ENCODE assay signal across 8 mouse cellular contexts in genomic region chr13:68605689-68606126, GRCm38 (mm10). TPM values are rescaled to one million over a fixed set of nuclear protein-coding genes. Genes with fewer than 3 reads are reported as not detected.
A peak's percentile ranks its signal among the peaks of the same experiment; 100 is the strongest.
DNase-seq lines count a peak whose midpoint lies in the region; ATAC-seq lines count a peak whose summit lies in the region.

No protein-coding gene starts in this region.

- no peaks in the 10 kb centered on the region for H3K36me3 ChIP-seq in embryonic facial prominence, embryonic 11.5 days (replicated peaks; ENCODE audit: control insufficient read depth, insufficient read depth, low read depth, low read length)

- DNase-seq in ovary, postnatal 36 days (ENCODE audit: low spot score): peak; percentile 37
- no peak for DNase-seq in ovary, postnatal 10 days (ENCODE audit: low spot score)
- DNase-seq in embryonic facial prominence, embryonic 11.5 days (ENCODE audit: low spot score): peak; percentile 65
- DNase-seq in heart, postnatal 14 days: peak; percentile 16 to 25
- DNase-seq in kidney, postnatal 4 days: peak; percentile 45 to 61
- peak; percentile 61 for DNase-seq in mesoderm, embryonic 11.5 days (ENCODE audit: low read depth, low spot score)
- peak; percentile 58 for DNase-seq in yolk sac, embryonic 10.5 days (ENCODE audit: low spot score)
- DNase-seq in thymus, postnatal 25 days: no peak

- 2% methylated on average over 9 of the region's 11 CpGs for WGBS in embryonic facial prominence, embryonic 11.5 days

- peak overlapping the region; percentile 17 for H3K4me3 ChIP-seq in embryonic facial prominence, embryonic 11.5 days (ENCODE audit: low read depth, low read length)

- no peaks in the 10 kb centered on the region for H3K9me3 ChIP-seq in embryonic facial prominence, embryonic 11.5 days (replicated peaks; ENCODE audit: control insufficient read depth, low read length)

- H3K27me3 ChIP-seq in embryonic facial prominence, embryonic 11.5 days (ENCODE audit: control insufficient read depth, insufficient read depth, low read length): no peaks in the 10 kb centered on the region

- H3K9ac ChIP-seq in embryonic facial prominence, embryonic 11.5 days (replicated peaks; ENCODE audit: low read length): no peak overlapping the region; the same call in 1 of the 2 replicates

- peak overlapping the region; percentile 27 for H3K4me2 ChIP-seq in embryonic facial prominence, embryonic 11.5 days (ENCODE audit: low read depth, low read length)

- H3K4me1 ChIP-seq in embryonic facial prominence, embryonic 11.5 days (ENCODE audit: control insufficient read depth, insufficient read depth, low read length): no peaks in the 10 kb centered on the region

- intact Hi-C loops in heart, postnatal 14 days (cut with DNase I): loop anchor here (10.0 kb wide), 1 partner anchor 849 kb away; no protein-coding TSS in a partner anchor

- H3K27ac ChIP-seq in embryonic facial prominence, embryonic 11.5 days (replicated peaks; ENCODE audit: low read depth, low read length): no peak overlapping the region

- peak; percentile 60 for ATAC-seq in embryonic facial prominence, embryonic 11.5 days (replicated peaks; ENCODE audit: insufficient number of reproducible peaks, low FRiP score, low TSS enrichment, low read depth)

RNA-seq across cellular contexts. Expression of gene 1700001L19Rik, which starts 8.5 kb away (rescaled TPM):
- 0.67 and 0.86 TPM in 2 replicates for polyA plus RNA-seq in embryonic facial prominence, embryonic 11.5 days (2014; fragmentation: Nextera tagmentation; extraction: Ambion mirVana)
- not detected for total RNA-seq in heart, postnatal 14 days (2021)

RNA-seq across cellular contexts. Expression of gene Fastkd3, which starts 23.7 kb away (rescaled TPM):
- 42.8 and 44.7 TPM in 2 replicates for polyA plus RNA-seq in embryonic facial prominence, embryonic 11.5 days (2014; fragmentation: Nextera tagmentation; extraction: Ambion mirVana)
- 1 to 10 TPM; 6.9 to 7.1 TPM for total RNA-seq in heart, postnatal 14 days (2021)

RNA-seq across cellular contexts. Expression of gene Mtrr, which starts 23.8 kb away (rescaled TPM):
- polyA plus RNA-seq in embryonic facial prominence, embryonic 11.5 days (2014; fragmentation: Nextera tagmentation; extraction: Ambion mirVana): 16.5 and 18.0 TPM in 2 replicates
- 10 to 100 TPM; 10.1 to 14.2 TPM for total RNA-seq in heart, postnatal 14 days (2021)

Comparison
In these comparisons a context has a peak if more than half of its experiments do, and no peak if none do; other contexts are left out.
1. DNase-seq: peak in ovary, postnatal 36 days (single experiment), embryonic facial prominence, embryonic 11.5 days (single experiment), heart, postnatal 14 days (2 of 2), kidney, postnatal 4 days (2 of 2), mesoderm, embryonic 11.5 days (single experiment) and yolk sac, embryonic 10.5 days (single experiment); none in ovary, postnatal 10 days (single experiment) and thymus, postnatal 25 days (single experiment).